Comparison of ENCODE assay signal across 8 mouse cellular contexts in genomic region chr5:117355648-117356303, GRCm38 (mm10). TPM values are rescaled to one million over a fixed set of nuclear protein-coding genes. Genes with fewer than 3 reads are reported as not detected.
A peak's percentile ranks its signal among the peaks of the same experiment; 100 is the strongest.
DNase-seq lines count a peak whose midpoint lies in the region; ATAC-seq and TF ChIP-seq lines count a peak whose summit lies in the region.

No protein-coding gene starts in this region.

- H3K4me2 ChIP-seq in CH12.LX (ENCODE audit: insufficient read depth, low read depth, poor library complexity, severe bottlenecking) = 0 out of 2 replicates have a peak overlapping the region, but pooled peaks have one; percentile 80
- peak overlapping the region; percentile 89 for H3K4me2 ChIP-seq in hindbrain, embryonic 12.5 days (replicated peaks)

- H3K27me3 ChIP-seq in heart, embryonic 10.5 days (ENCODE audit: insufficient read depth, poor library complexity, severe bottlenecking) = no peaks in the 10 kb centered on the region
- H3K27me3 ChIP-seq in CH12.LX (replicated peaks) = no peaks in the 10 kb centered on the region
- no peaks in the 10 kb centered on the region for H3K27me3 ChIP-seq in hindbrain, embryonic 12.5 days
- peaks cover 15% of the 10 kb centered on the region for H3K27me3 ChIP-seq in midbrain, embryonic 10.5 days (ENCODE audit: low read depth, poor library complexity, severe bottlenecking)

- 41% methylated on average over 14 of the region's 14 CpGs for WGBS in heart, embryonic 10.5 days
- WGBS in hindbrain, embryonic 12.5 days = 53% methylated on average over 14 of the region's 14 CpGs
- 57% methylated on average over 14 of the region's 14 CpGs for WGBS in midbrain, embryonic 10.5 days

- TF ChIP-seq CTCF in CH12.LX (conservative IDR thresholded peaks at IDR 0.05 in 1 of 2, IDR thresholded peaks at IDR 0.05 in 1 of 2; ENCODE audit: low read depth in 2 of 2, low read length in 2 of 2) = peak in 1 of 2 experiments; percentile 33; a peak in 2 of 4 replicates

- TF ChIP-seq POLR2A in CH12.LX (IDR thresholded peaks at IDR 0.05; ENCODE audit: low read depth, low read length) = no peak

- H3K27ac ChIP-seq in heart, embryonic 10.5 days = peak overlapping the region; percentile 96
- no peak overlapping the region for H3K27ac ChIP-seq in CH12.LX (ENCODE audit: insufficient read depth, low read depth)
- H3K27ac ChIP-seq in hindbrain, embryonic 12.5 days = peak overlapping the region; percentile 94; the same call in 1 of the 2 replicates
- peak overlapping the region; percentile 94 for H3K27ac ChIP-seq in midbrain, embryonic 10.5 days (replicated peaks)

- no peak for TF ChIP-seq RAD21 in CH12.LX (IDR thresholded peaks at IDR 0.05; ENCODE audit: low read depth, low read length)

- no peak for DNase-seq in heart, embryonic 10.5 days (ENCODE audit: low spot score)
- DNase-seq in heart, adult 8-10 months (ENCODE audit: low spot score) = no peak
- no peak for DNase-seq in CH12.LX (ENCODE audit: extremely low read depth)
- DNase-seq in midbrain, embryonic 10.5 days (ENCODE audit: low spot score) = no peak
- no peak for DNase-seq in gastrocnemius, postnatal 14 days
- no peak for DNase-seq in ovary, postnatal 14 days (ENCODE audit: low spot score)
- DNase-seq in thymus, postnatal 25 days = no peak

- dilution Hi-C loops in CH12.LX (cut with MboI; ENCODE audit: extremely low pct_ligation_motif_present, extremely low pct_unique_long_range_greater_than_20kb, low sequenced_read_pairs) = no loop called here

- no peak for TF ChIP-seq EP300 in CH12.LX (IDR thresholded peaks at IDR 0.05; ENCODE audit: low read length)

- H3K4me1 ChIP-seq in heart, embryonic 10.5 days = peaks cover 41% of the 10 kb centered on the region
- peaks cover 20 to 59% of the 10 kb centered on the region in 2 experiments for H3K4me1 ChIP-seq in CH12.LX (ENCODE audit: control insufficient read depth in 1 of 2, insufficient read depth in 2 of 2)
- H3K4me1 ChIP-seq in hindbrain, embryonic 12.5 days = peaks cover 35% of the 10 kb centered on the region
- peaks cover 47% of the 10 kb centered on the region for H3K4me1 ChIP-seq in midbrain, embryonic 10.5 days

- intact Hi-C loops in gastrocnemius, postnatal 14 days (cut with DNase I; ENCODE audit: low total_unique reads) = no loop called here

- 0 out of 2 replicates have a peak overlapping the region, but pooled peaks have one; percentile 80 for H3K9ac ChIP-seq in CH12.LX (ENCODE audit: insufficient read depth, low read depth)
- no peak overlapping the region for H3K9ac ChIP-seq in hindbrain, embryonic 12.5 days

- in situ Hi-C loops in CH12.LX (cut with MboI; ENCODE audit: low pct_ligation_motif_present, low pct_unique_long_range_greater_than_20kb, low sequenced_read_pairs) = no loop called here

- peaks cover 9% of the 10 kb centered on the region for H3K79me2 ChIP-seq in CH12.LX (replicated peaks; ENCODE audit: control insufficient read depth, extremely low read depth, insufficient read depth, poor library complexity, severe bottlenecking)

- no peak for ATAC-seq in hindbrain, embryonic 12.5 days (ENCODE audit: low FRiP score)

- no peaks in the 10 kb centered on the region for H3K9me3 ChIP-seq in heart, embryonic 10.5 days
- no peaks in the 10 kb centered on the region for H3K9me3 ChIP-seq in CH12.LX (replicated peaks; ENCODE audit: low read length)
- H3K9me3 ChIP-seq in hindbrain, embryonic 12.5 days (replicated peaks) = no peaks in the 10 kb centered on the region
- H3K9me3 ChIP-seq in midbrain, embryonic 10.5 days (replicated peaks) = no peaks in the 10 kb centered on the region

- no peaks in the 10 kb centered on the region for H3K36me3 ChIP-seq in heart, embryonic 10.5 days
- peaks cover 3 to 5% of the 10 kb centered on the region in 2 experiments for H3K36me3 ChIP-seq in CH12.LX (replicated peaks in 1 of 2; ENCODE audit: control insufficient read depth in 1 of 2, insufficient read depth in 1 of 2, low read length in 1 of 2)
- H3K36me3 ChIP-seq in hindbrain, embryonic 12.5 days = no peaks in the 10 kb centered on the region
- no peaks in the 10 kb centered on the region for H3K36me3 ChIP-seq in midbrain, embryonic 10.5 days

- H3K4me3 ChIP-seq in heart, embryonic 10.5 days = peak overlapping the region; percentile 97
- peak overlapping the region in 1 of 3 experiments; percentile 10 for H3K4me3 ChIP-seq in CH12.LX (replicated peaks in 1 of 3; ENCODE audit: low read depth in 2 of 3, low read length in 2 of 3, poor library complexity in 1 of 3)
- H3K4me3 ChIP-seq in hindbrain, embryonic 12.5 days = no peak overlapping the region
- H3K4me3 ChIP-seq in midbrain, embryonic 10.5 days = peak overlapping the region; percentile 96

TF ChIP-seq in CH12.LX, 34 proteins besides CTCF, POLR2A, EP300 and RAD21:
- TF ChIP-seq NELFE (IDR thresholded peaks at IDR 0.05; ENCODE audit: low read depth, low read length) (no peak), ZKSCAN1 (IDR thresholded peaks at IDR 0.05; ENCODE audit: borderline replicate concordance, low read depth, low read length) (no peak), KAT2A (IDR thresholded peaks at IDR 0.05; ENCODE audit: insufficient replicate concordance, low read length) (no peak)

RNA-seq across cellular contexts. Expression of gene Wsb2, which starts 1.3 kb away (rescaled TPM):
- 79.6 and 88.4 TPM in 2 replicates for polyA plus RNA-seq in heart, embryonic 10.5 days (2016; fragmentation: Nextera tagmentation; extraction: Ambion mirVana)
- 100 to 1,000 TPM in 3 of 4 experiments, 10 to 100 TPM in 1; 87.1 to 122 (median 111) TPM for total RNA-seq in heart, adult 8-10 months (2022)
- total RNA-seq in CH12.LX (2012; rRNA removed) (41.7 and 43.6 TPM in 2 replicates), CH12.LX (2014; rRNA removed) (30.6 and 36.1 TPM in 2 replicates)
- polyA plus RNA-seq in CH12.LX (2012; ENCODE audit: insufficient read length, low read depth) = 34.8 and 44.2 TPM in 2 replicates
- polyA plus RNA-seq in hindbrain, embryonic 12.5 days (2016; fragmentation: Nextera tagmentation; extraction: Ambion mirVana) = 127 and 132 TPM in 2 replicates
- 48.4 and 61.6 TPM in 2 replicates for polyA plus RNA-seq in midbrain, embryonic 10.5 days (2016; fragmentation: Nextera tagmentation; extraction: Ambion mirVana)
- 10 to 100 TPM; 70.6 to 76.4 TPM for total RNA-seq in gastrocnemius, postnatal 14 days (2021)

RNA-seq across cellular contexts. Expression of gene Rfc5, which starts 33.1 kb away (rescaled TPM):
- 91.6 and 105 TPM in 2 replicates for polyA plus RNA-seq in heart, embryonic 10.5 days (2016; fragmentation: Nextera tagmentation; extraction: Ambion mirVana)
- total RNA-seq in heart, adult 8-10 months (2022) = 1 to 10 TPM; 1.5 to 2.9 (median 2.1) TPM
- total RNA-seq in CH12.LX (2012; rRNA removed) (137 and 176 TPM in 2 replicates), CH12.LX (2014; rRNA removed) (186 and 188 TPM in 2 replicates)
- polyA plus RNA-seq in CH12.LX (2012; ENCODE audit: insufficient read length, low read depth) = 191 and 221 TPM in 2 replicates
- polyA plus RNA-seq in hindbrain, embryonic 12.5 days (2016; fragmentation: Nextera tagmentation; extraction: Ambion mirVana) = 55.3 and 62.2 TPM in 2 replicates
- 127 and 151 TPM in 2 replicates for polyA plus RNA-seq in midbrain, embryonic 10.5 days (2016; fragmentation: Nextera tagmentation; extraction: Ambion mirVana)
- total RNA-seq in gastrocnemius, postnatal 14 days (2021) = 1 to 10 TPM; 2.8 to 4.3 TPM

RNA-seq across cellular contexts. Expression of gene Vsig10, which starts 36.9 kb away (rescaled TPM):
- polyA plus RNA-seq in heart, embryonic 10.5 days (2016; fragmentation: Nextera tagmentation; extraction: Ambion mirVana) = 5.4 and 5.8 TPM in 2 replicates
- total RNA-seq in heart, adult 8-10 months (2022) = 1 to 10 TPM; 5.0 to 7.0 (median 6.3) TPM
- 3.1 and 4.7 TPM in 2 replicates for total RNA-seq in CH12.LX (2012; rRNA removed)
- total RNA-seq in CH12.LX (2014; rRNA removed) = 2.1 and 2.4 TPM in 2 replicates
- 3.5 and 3.9 TPM in 2 replicates for polyA plus RNA-seq in CH12.LX (2012; ENCODE audit: insufficient read length, low read depth)
- polyA plus RNA-seq in hindbrain, embryonic 12.5 days (2016; fragmentation: Nextera tagmentation; extraction: Ambion mirVana) = 3.7 and 4.1 TPM in 2 replicates
- polyA plus RNA-seq in midbrain, embryonic 10.5 days (2016; fragmentation: Nextera tagmentation; extraction: Ambion mirVana) = 2.7 and 4.0 TPM in 2 replicates
- 1 to 10 TPM; 6.0 to 8.8 TPM for total RNA-seq in gastrocnemius, postnatal 14 days (2021)

RNA-seq across cellular contexts. Expression of gene Ksr2, which starts 58.0 kb away (rescaled TPM):
- polyA plus RNA-seq in heart, embryonic 10.5 days (2016; fragmentation: Nextera tagmentation; extraction: Ambion mirVana) = 0.09 and 0.11 TPM in 2 replicates
- under 1 TPM; 0.03 to 0.11 (median 0.06) TPM for total RNA-seq in heart, adult 8-10 months (2022)
- total RNA-seq in CH12.LX (2012; rRNA removed) = 1.3 and 1.9 TPM in 2 replicates
- 0.26 and 0.36 TPM in 2 replicates for total RNA-seq in CH12.LX (2014; rRNA removed)
- 1.0 and 1.2 TPM in 2 replicates for polyA plus RNA-seq in CH12.LX (2012; ENCODE audit: insufficient read length, low read depth)
- 3.9 and 4.4 TPM in 2 replicates for polyA plus RNA-seq in hindbrain, embryonic 12.5 days (2016; fragmentation: Nextera tagmentation; extraction: Ambion mirVana)
- 0.52 and 0.68 TPM in 2 replicates for polyA plus RNA-seq in midbrain, embryonic 10.5 days (2016; fragmentation: Nextera tagmentation; extraction: Ambion mirVana)
- total RNA-seq in gastrocnemius, postnatal 14 days (2021) = under 1 TPM; 0.04 to 0.08 TPM
